Mouse (Mus musculus): Measurements from ENCODE around the gene Cox4i1. TPM values are rescaled to one million over a fixed set of nuclear protein-coding genes. Genes with fewer than 3 reads are reported as not detected.

Cox4i1 gene
- total and polyA plus RNA-seq, 3 experiments: 519 to 970 (median 711) TPM

DNA sequence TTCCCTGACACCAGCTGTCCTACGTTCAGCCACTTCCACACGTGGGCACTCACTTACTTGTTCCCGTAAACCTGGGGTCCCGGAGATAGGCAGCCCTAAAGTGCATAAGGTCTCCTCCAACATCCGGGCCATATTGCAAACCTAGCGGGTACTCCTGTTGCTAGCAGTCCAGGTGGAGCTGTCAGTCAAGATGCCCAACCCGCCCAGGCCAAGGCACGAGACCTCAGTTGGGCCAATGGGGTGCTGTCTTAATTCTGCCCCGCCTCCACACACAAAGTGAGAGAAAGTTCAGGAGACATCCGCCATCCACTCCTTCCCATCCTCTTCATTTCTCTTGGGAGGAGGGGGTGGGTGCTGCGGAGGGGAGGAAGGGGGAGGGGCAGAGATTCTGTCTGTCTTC is 41.6 kb upstream of the Cox4i1 start:
- dilution Hi-C loops (cut with MboI; ENCODE audit: extremely low pct_ligation_motif_present, extremely low pct_unique_long_range_greater_than_20kb, low sequenced_read_pairs): no loop called here
- H3K4me3 ChIP-seq (replicated peaks in 1 of 3; ENCODE audit: low read depth in 2 of 3, low read length in 2 of 3, poor library complexity in 1 of 3): no peak overlapping the region
- no peak overlapping the region for H3K9ac ChIP-seq (ENCODE audit: insufficient read depth, low read depth)
- in situ Hi-C loops (cut with MboI; ENCODE audit: low pct_ligation_motif_present, low pct_unique_long_range_greater_than_20kb, low sequenced_read_pairs): no loop called here
- TF ChIP-seq SMC3 (IDR thresholded peaks at IDR 0.05; ENCODE audit: low read depth, low read length): no peak
- TF ChIP-seq HCFC1 (IDR thresholded peaks at IDR 0.05; ENCODE audit: low read depth, low read length): no peak
- no peak for TF ChIP-seq JUN (IDR thresholded peaks at IDR 0.05; ENCODE audit: insufficient read depth, low read depth, low read length)
- no peak for TF ChIP-seq USF1 (IDR thresholded peaks at IDR 0.05; ENCODE audit: low read depth, low read length)
- TF ChIP-seq ZC3H11A (IDR thresholded peaks at IDR 0.05; ENCODE audit: low read depth, low read length): no peak
- TF ChIP-seq RAD21 (IDR thresholded peaks at IDR 0.05; ENCODE audit: low read depth, low read length): no peak
- TF ChIP-seq SIN3A (IDR thresholded peaks at IDR 0.05; ENCODE audit: low read length): no peak
- no peak for TF ChIP-seq EP300 (IDR thresholded peaks at IDR 0.05; ENCODE audit: low read length)
- TF ChIP-seq NELFE (IDR thresholded peaks at IDR 0.05; ENCODE audit: low read depth, low read length): no peak
- TF ChIP-seq CTCF (conservative IDR thresholded peaks at IDR 0.05 in 1 of 2, IDR thresholded peaks at IDR 0.05 in 1 of 2; ENCODE audit: low read depth in 2 of 2, low read length in 2 of 2): no peak
- TF ChIP-seq POLR2AphosphoS2 (IDR thresholded peaks at IDR 0.05; ENCODE audit: low read depth, low read length): no peak
- no peak overlapping the region for H3K4me2 ChIP-seq (ENCODE audit: insufficient read depth, low read depth, poor library complexity, severe bottlenecking)
- H3K27me3 ChIP-seq (replicated peaks): peaks cover 28% of the 10 kb centered on the region
- no peaks in the 10 kb centered on the region for H3K79me2 ChIP-seq (replicated peaks; ENCODE audit: control insufficient read depth, extremely low read depth, insufficient read depth, poor library complexity, severe bottlenecking)
- no peaks in the 10 kb centered on the region for H3K36me3 ChIP-seq (replicated peaks in 1 of 2; ENCODE audit: control insufficient read depth in 1 of 2, insufficient read depth in 1 of 2, low read length in 1 of 2)
- H3K4me1 ChIP-seq (ENCODE audit: control insufficient read depth in 1 of 2, insufficient read depth in 2 of 2): peaks cover 0 to 3% of the 10 kb centered on the region in 2 experiments; a peak in 1 of 4 replicates
- H3K9me3 ChIP-seq (replicated peaks; ENCODE audit: low read length): no peaks in the 10 kb centered on the region
- DNase-seq (ENCODE audit: extremely low read depth): no peak
- no peak overlapping the region for H3K27ac ChIP-seq (ENCODE audit: insufficient read depth, low read depth)

DNA sequence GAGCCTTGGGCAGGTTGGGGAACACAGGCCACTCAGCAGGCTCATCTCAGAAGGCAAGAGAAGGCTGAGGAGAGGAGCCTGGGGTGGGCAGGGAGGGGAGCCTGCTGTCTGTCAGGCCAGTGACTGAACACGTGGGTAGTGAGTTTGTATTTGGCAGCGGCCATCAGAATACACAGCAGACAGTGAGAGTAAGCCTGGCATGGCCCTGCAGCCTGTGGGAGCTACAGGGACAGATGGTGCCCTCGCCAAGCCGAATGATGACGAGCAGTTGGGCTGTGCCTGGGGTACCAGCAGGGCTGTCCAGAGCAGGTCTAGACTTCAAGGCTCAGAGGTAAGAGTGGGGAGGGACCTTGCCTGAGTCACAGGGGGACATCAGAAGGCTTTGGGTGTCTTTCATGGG is 40.7 kb upstream of the Cox4i1 start:
- Histone ChIP-seq H3K27me3 (replicated peaks) (peaks cover 36% of the 10 kb centered on the region), H3K79me2 (replicated peaks; ENCODE audit: control insufficient read depth, extremely low read depth, insufficient read depth, poor library complexity, severe bottlenecking) (no peaks in the 10 kb centered on the region), H3K27ac (ENCODE audit: insufficient read depth, low read depth) (no peak overlapping the region), H3K4me1 (ENCODE audit: control insufficient read depth in 1 of 2, insufficient read depth in 2 of 2) (peaks cover 0 to 3% of the 10 kb centered on the region in 2 experiments; a peak in 1 of 4 replicates), H3K4me3 (replicated peaks in 1 of 3; ENCODE audit: low read depth in 2 of 3, low read length in 2 of 3, poor library complexity in 1 of 3) (no peak overlapping the region), H3K4me2 (ENCODE audit: insufficient read depth, low read depth, poor library complexity, severe bottlenecking) (no peak overlapping the region), H3K9ac (ENCODE audit: insufficient read depth, low read depth) (no peak overlapping the region), H3K36me3 (replicated peaks in 1 of 2; ENCODE audit: control insufficient read depth in 1 of 2, insufficient read depth in 1 of 2, low read length in 1 of 2) (no peaks in the 10 kb centered on the region), H3K9me3 (replicated peaks; ENCODE audit: low read length) (peaks cover under 1% of the 10 kb centered on the region)
- no peak for TF ChIP-seq POLR2A (IDR thresholded peaks at IDR 0.05; ENCODE audit: low read depth, low read length)
- no peak for TF ChIP-seq NRF1 (IDR thresholded peaks at IDR 0.05; ENCODE audit: low read depth, low read length)
- no peak for TF ChIP-seq MYC (IDR thresholded peaks at IDR 0.05; ENCODE audit: low read depth, low read length)
- TF ChIP-seq JUN (IDR thresholded peaks at IDR 0.05; ENCODE audit: insufficient read depth, low read depth, low read length): no peak
- TF ChIP-seq NELFE (IDR thresholded peaks at IDR 0.05; ENCODE audit: low read depth, low read length): no peak
- TF ChIP-seq EP300 (IDR thresholded peaks at IDR 0.05; ENCODE audit: low read length): no peak
- no peak for TF ChIP-seq BHLHE40 (IDR thresholded peaks at IDR 0.05; ENCODE audit: low read depth, low read length)
- no peak for TF ChIP-seq MEF2A (IDR thresholded peaks at IDR 0.05; ENCODE audit: borderline replicate concordance, low read depth, low read length)
- TF ChIP-seq KAT2A (IDR thresholded peaks at IDR 0.05; ENCODE audit: insufficient replicate concordance, low read length): no peak
- no peak for TF ChIP-seq MXI1 (IDR thresholded peaks at IDR 0.05; ENCODE audit: low read depth, low read length)
- no peak for TF ChIP-seq GABPA (IDR thresholded peaks at IDR 0.05; ENCODE audit: insufficient replicate concordance, low read depth, low read length)
- no peak for TF ChIP-seq ZMIZ1 (IDR thresholded peaks at IDR 0.05; ENCODE audit: low read depth, low read length)
- TF ChIP-seq CHD2 (IDR thresholded peaks at IDR 0.05; ENCODE audit: low read length): no peak
- no peak for TF ChIP-seq USF2 (conservative IDR thresholded peaks at IDR 0.05; ENCODE audit: low read depth, low read length)
- TF ChIP-seq POLR2AphosphoS2 (IDR thresholded peaks at IDR 0.05; ENCODE audit: low read depth, low read length): no peak
- no peak for TF ChIP-seq HCFC1 (IDR thresholded peaks at IDR 0.05; ENCODE audit: low read depth, low read length)
- TF ChIP-seq UBTF (IDR thresholded peaks at IDR 0.05; ENCODE audit: low read depth, low read length): no peak
- no peak for TF ChIP-seq SIN3A (IDR thresholded peaks at IDR 0.05; ENCODE audit: low read length)
- no peak for TF ChIP-seq TBP (conservative IDR thresholded peaks at IDR 0.05; ENCODE audit: low read depth, low read length)
- no peak for TF ChIP-seq IRF4 (IDR thresholded peaks at IDR 0.05; ENCODE audit: low read depth, low read length)
- in situ Hi-C loops (cut with MboI; ENCODE audit: low pct_ligation_motif_present, low pct_unique_long_range_greater_than_20kb, low sequenced_read_pairs) (no loop called here), dilution Hi-C loops (cut with MboI; ENCODE audit: extremely low pct_ligation_motif_present, extremely low pct_unique_long_range_greater_than_20kb, low sequenced_read_pairs) (no loop called here)
- DNase-seq (ENCODE audit: extremely low read depth): no peak
